In genomic region chr8:121652774-121653323, GRCm38 (mm10) we compare ENCODE assay signal across 8 mouse cellular contexts. TPM values are rescaled to one million over a fixed set of nuclear protein-coding genes. Genes with fewer than 3 reads are reported as not detected.
DNase-seq lines count a peak whose midpoint lies in the region; ATAC-seq lines count a peak whose summit lies in the region.

TSS of gene Zcchc14 (minus strand) at chr8:121652901.

- peak; percentile 97 for DNase-seq in WW6 (ENCODE audit: low read depth, low spot score)
- DNase-seq in cerebellum, adult 9-11 months = peak; percentile 100
- peak; percentile 98 to 99 for DNase-seq in frontal cortex, postnatal 10 days (ENCODE audit: low spot score in 2 of 2)
- DNase-seq in hindbrain, embryonic 11.5 days (ENCODE audit: low spot score) = peak; percentile 96
- DNase-seq in layer of hippocampus, adult 9-11 months = peak; percentile 99
- peak; percentile 98 for DNase-seq in ovary, postnatal 36 days (ENCODE audit: low spot score)
- peak; percentile 87 to 98 for DNase-seq in urinary bladder, adult 18-20 months (ENCODE audit: low spot score in 2 of 2)

- WGBS in hindbrain, embryonic 11.5 days = under 1% methylated on average over 66 of the region's 67 CpGs
- WGBS in lung, embryonic 15.5 days = under 1% methylated on average over 55 of the region's 67 CpGs

- H3K27me3 ChIP-seq in hindbrain, embryonic 11.5 days (ENCODE audit: control insufficient read depth, insufficient read depth, low read length) = no peaks in the 10 kb centered on the region
- no peaks in the 10 kb centered on the region for H3K27me3 ChIP-seq in lung, embryonic 15.5 days

- no peaks in the 10 kb centered on the region for H3K9me3 ChIP-seq in hindbrain, embryonic 11.5 days (ENCODE audit: control insufficient read depth, low read length)
- no peaks in the 10 kb centered on the region for H3K9me3 ChIP-seq in lung, embryonic 15.5 days

- peak within 1 kb of the TSS; percentile 94 for H3K9ac ChIP-seq in hindbrain, embryonic 11.5 days (ENCODE audit: low read depth, low read length)
- H3K9ac ChIP-seq in lung, embryonic 15.5 days = peak within 1 kb of the TSS; percentile 78

- peaks cover 30% of the 10 kb centered on the region for H3K4me1 ChIP-seq in hindbrain, embryonic 11.5 days (replicated peaks; ENCODE audit: control insufficient read depth, insufficient read depth, low read length)
- H3K4me1 ChIP-seq in lung, embryonic 15.5 days = peaks cover 51% of the 10 kb centered on the region

- peak within 1 kb of the TSS; percentile 94 for H3K4me2 ChIP-seq in hindbrain, embryonic 11.5 days (replicated peaks; ENCODE audit: low read depth, low read length)
- H3K4me2 ChIP-seq in lung, embryonic 15.5 days = peak within 1 kb of the TSS; percentile 91

- peak within 1 kb of the TSS; percentile 83 for H3K4me3 ChIP-seq in hindbrain, embryonic 11.5 days (ENCODE audit: low read depth, low read length)
- peak within 1 kb of the TSS; percentile 80 for H3K4me3 ChIP-seq in lung, embryonic 15.5 days

- ATAC-seq in hindbrain, embryonic 11.5 days (ENCODE audit: low FRiP score) = peak; percentile 98
- peak; percentile 99 for ATAC-seq in lung, embryonic 15.5 days (ENCODE audit: borderline replicate concordance, extremely low read depth, low FRiP score, low TSS enrichment)

- H3K27ac ChIP-seq in hindbrain, embryonic 11.5 days (ENCODE audit: low read depth, low read length) = peak within 1 kb of the TSS; percentile 96
- peak within 1 kb of the TSS; percentile 91 for H3K27ac ChIP-seq in lung, embryonic 15.5 days

- no peaks in the 10 kb centered on the region for H3K36me3 ChIP-seq in hindbrain, embryonic 11.5 days (ENCODE audit: control insufficient read depth, insufficient read depth, low read length)
- H3K36me3 ChIP-seq in lung, embryonic 15.5 days = no peaks in the 10 kb centered on the region

RNA-seq across cellular contexts. Expression of gene Zcchc14, which starts in this region (rescaled TPM):
- polyA plus RNA-seq in hindbrain, embryonic 11.5 days (2014; fragmentation: Nextera tagmentation; extraction: Ambion mirVana) = 25.8 and 30.4 TPM in 2 replicates
- 13.5 and 14.2 TPM in 2 replicates for polyA plus RNA-seq in lung, embryonic 15.5 days (2015; fragmentation: Nextera tagmentation; extraction: Ambion mirVana)

Comparison
In these comparisons a context has a peak if more than half of its experiments do, and no peak if none do; other contexts are left out.
1. Peak in every context shown above with its lines: DNase-seq, ATAC-seq, H3K4me3 ChIP-seq and H3K27ac ChIP-seq.